Mouse (Mus musculus) CH12.LX (cell line): ENCODE measurements at regions not wholly inside any gene's neighbourhood (a gene's known extent, or its start where the extent isn't known, plus 50 kb on each side); places are given as distances from the start of the nearest gene placed in this dataset.

ENCODE experiments used
- BHLHE40 ChIP-seq: IDR thresholded peaks from 2 replicates; pipeline ENCODE4 v1.6.1; 2011; ENCODE audit warnings: mild to moderate bottlenecking, low read depth, low read length, improper control_type of control experiment
- CHD1 ChIP-seq: IDR thresholded peaks from 2 replicates; pipeline ENCODE4 v1.6.1; 2012; ENCODE audit warnings: low read depth, low read length, improper control_type of control experiment, inconsistent platforms
- CTCF ChIP-seq, 2 experiments: IDR thresholded peaks in 1 of 2; conservative IDR thresholded peaks in 1 of 2; 2 replicates each; pipeline ENCODE4 v1.5.1; 2011 to 2012; ENCODE audit warnings: low read depth in 2 of 2, low read length in 2 of 2, improper control_type of control experiment in 1 of 2, inconsistent platforms in 1 of 2, mild to moderate bottlenecking in 1 of 2, moderate library complexity in 1 of 2
- EP300 ChIP-seq: IDR thresholded peaks from 2 replicates; pipeline ENCODE4 v1.6.1; 2011; ENCODE audit warnings: low read length, improper control_type of control experiment
- ZKSCAN1 ChIP-seq: IDR thresholded peaks from 2 replicates; pipeline ENCODE4 v1.6.1; 2012; ENCODE audit warnings: low read depth, inconsistent platforms, low read length, improper control_type of control experiment, borderline replicate concordance

- TF ChIP-seq CTCF (conservative IDR thresholded peaks at IDR 0.05 in 1 of 2, IDR thresholded peaks at IDR 0.05 in 1 of 2; ENCODE audit: low read depth in 2 of 2, low read length in 2 of 2) (no peak), CHD1 (no peak), ZKSCAN1 (no peak), EP300 (no peak), BHLHE40 (no peak)
Measured at GRCm38 (mm10) chr12:29049105-29049511, 297.5 kb downstream of the Eipr1 start.
